Mouse (Mus musculus) testis, adult 2 months (tissue): ENCODE results near the gene Cldn34b2.

ENCODE experiments used
- CTCF ChIP-seq: fragments of 200-500 bp; IDR thresholded peaks from 2 replicates; pipeline ENCODE4 v1.5.1; 2012; ENCODE audit warnings: low read depth, mild to moderate bottlenecking, inconsistent platforms, low read length, moderate library complexity; ENCODE audit not compliant: control insufficient read depth, insufficient read depth, insufficient replicate concordance
- POLR2A ChIP-seq: fragments of 200-500 bp; IDR thresholded peaks from 2 replicates; pipeline ENCODE4 v1.6.1; 2012; ENCODE audit warnings: low read depth, mild to moderate bottlenecking, inconsistent platforms, low read length, moderate library complexity; ENCODE audit not compliant: control insufficient read depth

- TF ChIP-seq CTCF, result no peak
- TF ChIP-seq POLR2A, result no peak
Observed at GRCm38 (mm10) chrX:155098024-155098423, 30.2 kb downstream of the Cldn34b2 start.
